Mouse (Mus musculus): ENCODE measurements around the gene Ero1l.

DNA sequence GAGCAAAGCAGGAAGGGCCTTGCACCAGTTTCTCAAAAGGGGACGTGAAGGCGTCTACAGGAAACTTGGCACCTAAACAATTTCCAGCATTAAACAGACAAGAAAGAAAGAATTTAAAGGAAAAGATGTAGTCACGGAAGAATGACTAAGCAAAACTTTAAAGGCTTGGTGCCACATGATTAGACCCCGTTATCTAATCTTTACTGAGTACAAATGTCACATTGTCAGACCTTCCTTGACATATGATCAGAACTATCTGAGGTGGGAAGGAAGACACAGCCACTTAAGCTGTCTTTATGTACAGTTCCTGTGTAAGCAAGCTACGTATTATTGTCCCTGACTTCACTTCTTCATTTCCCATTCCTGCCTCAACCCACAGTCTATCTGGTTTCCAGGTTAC is 3.1 kb upstream of the Ero1l start:
- TF ChIP-seq ETS1 (conservative IDR thresholded peaks at IDR 0.05; ENCODE audit: low read depth, low read length) (no peak), ZKSCAN1 (IDR thresholded peaks at IDR 0.05; ENCODE audit: borderline replicate concordance, low read depth, low read length) (no peak), POLR2A (IDR thresholded peaks at IDR 0.05; ENCODE audit: low read depth, low read length) (no peak), TBP (conservative IDR thresholded peaks at IDR 0.05; ENCODE audit: low read depth, low read length) (no peak), MXI1 (IDR thresholded peaks at IDR 0.05; ENCODE audit: low read depth, low read length) (no peak), TCF12 (IDR thresholded peaks at IDR 0.05; ENCODE audit: low read depth, low read length) (no peak), JUND (conservative IDR thresholded peaks at IDR 0.05; ENCODE audit: low read depth, low read length) (no peak), CTCF (conservative IDR thresholded peaks at IDR 0.05 in 1 of 2, IDR thresholded peaks at IDR 0.05 in 1 of 2; ENCODE audit: low read depth in 2 of 2, low read length in 2 of 2) (no peak), EP300 (IDR thresholded peaks at IDR 0.05; ENCODE audit: low read length) (no peak), BHLHE40 (IDR thresholded peaks at IDR 0.05; ENCODE audit: low read depth, low read length) (no peak), POLR2AphosphoS2 (IDR thresholded peaks at IDR 0.05; ENCODE audit: low read depth, low read length) (no peak), RCOR1 (conservative IDR thresholded peaks at IDR 0.05; ENCODE audit: low read depth, low read length) (no peak), MEF2A (IDR thresholded peaks at IDR 0.05; ENCODE audit: borderline replicate concordance, low read depth, low read length) (no peak)

Data from CH12.LX (cell line).